Mouse (Mus musculus) ES-E14 (cell line): Measurements from ENCODE around the gene Gng7. TPM values are rescaled to one million over a fixed set of nuclear protein-coding genes. Genes with fewer than 3 reads are reported as not detected.

Experiments
- DNase-seq: peaks from one replicate; pipeline ENCODE4 v3.0.0-alpha.2; 2013; ENCODE audit warnings: low read depth, low spot score
- H3K27ac ChIP-seq: 2 replicates; pipeline ENCODE4 v1.5.1; 2012; ENCODE audit warnings: low read depth, mild to moderate bottlenecking, low read length, moderate library complexity, mixed read lengths; ENCODE audit not compliant: poor library complexity, insufficient read depth, severe bottlenecking
- H3K36me3 ChIP-seq: 2 replicates; pipeline ENCODE4 v1.6.1; 2012; ENCODE audit warnings: mild to moderate bottlenecking, low read length, moderate library complexity, mixed read lengths; ENCODE audit not compliant: control insufficient read depth, poor library complexity, insufficient read depth, severe bottlenecking
- H3K4me1 ChIP-seq, 2 experiments: fragments of 150-350 bp in 1 of 2; sonication (generic) in 1 of 2; 2 replicates each; pipeline ENCODE4 v1.6.1; 2012; ENCODE audit warnings: low read length in 2 of 2, mild to moderate bottlenecking in 1 of 2, mixed read lengths in 1 of 2; ENCODE audit not compliant: control insufficient read depth in 2 of 2, insufficient read depth in 2 of 2, poor library complexity in 1 of 2
- H3K4me3 ChIP-seq, 2 experiments: fragments of 150-350 bp in 1 of 2; sonication (generic) in 1 of 2; 2 replicates each; pipeline ENCODE4 v1.5.1; 2012; ENCODE audit warnings: low read length in 2 of 2, low read depth in 1 of 2, mild to moderate bottlenecking in 1 of 2, mixed read lengths in 1 of 2; ENCODE audit not compliant: insufficient read depth in 1 of 2, poor library complexity in 1 of 2, severe bottlenecking in 1 of 2
- H3K9ac ChIP-seq: 2 replicates; pipeline ENCODE4 v1.6.1; 2012; ENCODE audit warnings: low read depth, mild to moderate bottlenecking, low read length, mixed read lengths; ENCODE audit not compliant: poor library complexity, insufficient read depth, severe bottlenecking
- H3K9me3 ChIP-seq: fragments of 150-350 bp; sonication (generic); 2 replicates; pipeline ENCODE4 v1.6.1; 2012; ENCODE audit warnings: low read depth, mild to moderate bottlenecking, low read length; ENCODE audit not compliant: control insufficient read depth, insufficient read depth
- CHD2 ChIP-seq: IDR thresholded peaks from 2 replicates; pipeline ENCODE4 v1.6.1; 2014; ENCODE audit warnings: mild to moderate bottlenecking, low read depth, low read length, inconsistent platforms
- HCFC1 ChIP-seq: IDR thresholded peaks from 2 replicates; pipeline ENCODE4 v1.6.1; 2012; ENCODE audit warnings: low read length, inconsistent platforms, borderline replicate concordance; ENCODE audit not compliant: insufficient read depth
- MAFK ChIP-seq: IDR thresholded peaks from 2 replicates; pipeline ENCODE4 v1.6.1; 2014; ENCODE audit warnings: mild to moderate bottlenecking, low read depth, low read length, inconsistent platforms; ENCODE audit not compliant: insufficient read depth
- ZC3H11A ChIP-seq: IDR thresholded peaks from 2 replicates; pipeline ENCODE4 v1.6.1; 2012; ENCODE audit warnings: low read depth, mild to moderate bottlenecking, inconsistent platforms, low read length, borderline replicate concordance
- ZNF384 ChIP-seq: IDR thresholded peaks from 2 replicates; pipeline ENCODE4 v1.6.1; 2012; ENCODE audit warnings: low read depth, low read length, inconsistent platforms
- in situ Hi-C, 2 experiments: fragments of 600-800 bp; cut with MboI; formaldehyde crosslinking; loops; one replicate each; pipeline ENCODE4 v1.15.1; 2025; ENCODE audit warnings: low sequenced_read_pairs in 2 of 2, inconsistent platforms in 1 of 2; ENCODE audit not compliant: unreplicated experiment in 2 of 2
- total RNA-seq: library from RNA; depleted of rRNA; stranded (reverse); fragments of 300-350 nt; gene quantifications from 2 replicates; pipeline ENCODE4 v1.2.3, GENCODE M21; 2012

Gng7 gene
- total RNA-seq, 1 experiment = 0.94 TPM

DNA sequence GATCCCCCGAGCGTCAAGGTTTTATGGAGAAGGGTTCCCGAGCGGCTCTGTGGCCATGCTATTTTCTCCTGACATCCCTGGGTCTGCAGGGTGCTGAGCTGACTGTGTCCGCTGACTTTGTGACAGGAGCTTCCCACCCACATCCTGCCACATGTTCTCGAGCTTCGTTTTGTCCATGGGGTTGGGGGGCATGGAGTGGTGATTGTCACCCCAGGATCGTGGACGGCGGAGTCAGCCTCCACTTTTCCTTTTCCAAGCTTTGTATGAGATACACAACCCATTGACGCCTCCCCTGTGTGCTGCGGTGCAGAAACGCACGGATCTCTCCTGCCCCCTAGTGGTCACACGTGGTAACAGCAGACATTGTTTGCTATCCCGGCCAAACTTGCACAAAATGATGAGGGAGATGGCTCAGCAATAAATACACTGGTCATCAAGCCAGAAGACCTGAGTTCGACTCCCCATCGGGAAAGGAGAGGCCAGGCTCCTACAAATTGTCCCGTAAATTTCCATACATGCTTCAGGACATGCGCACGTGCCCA, 19.6 kb downstream of the Gng7 start:
- Histone ChIP-seq H3K36me3 (no peaks in the 10 kb centered on the region), H3K9ac (no peak overlapping the region), H3K4me1 (peaks cover 0 to 9% of the 10 kb centered on the region in 2 experiments; a peak in 1 of 4 replicates), H3K4me3 (no peak overlapping the region), H3K9me3 (no peaks in the 10 kb centered on the region), H3K27ac (no peak overlapping the region)
- DNase-seq = peak; percentile 69
- TF ChIP-seq MAFK (peak; percentile 75), ZC3H11A (peak; percentile 73; the same call in 1 of the 2 replicates), HCFC1 (no peak), ZNF384 (0 out of 2 replicates have a peak, but pooled peaks have one; percentile 23)
- in situ Hi-C loops = loop anchor here in 1 of 2 experiments (5.0 kb wide), 1 partner anchor 108 kb away; no protein-coding TSS in a partner anchor

GRCm38 (mm10) chr10:80994621-80995020, 20.1 kb downstream of the Gng7 start:
- TF ChIP-seq ZC3H11A = no peak
- TF ChIP-seq CHD2 = no peak
- no peak for TF ChIP-seq MAFK
- no peak for TF ChIP-seq HCFC1
- no peak for DNase-seq
- Histone ChIP-seq H3K9ac (no peak overlapping the region), H3K4me3 (no peak overlapping the region), H3K36me3 (no peaks in the 10 kb centered on the region), H3K9me3 (no peaks in the 10 kb centered on the region), H3K4me1 (peaks cover 0 to 7% of the 10 kb centered on the region in 2 experiments; a peak in 1 of 4 replicates), H3K27ac (no peak overlapping the region)
- in situ Hi-C loops = loop anchor here in 1 of 2 experiments (5.0 kb wide), 2 partner anchors 67 to 107 kb away; no protein-coding TSS in a partner anchor

DNA sequence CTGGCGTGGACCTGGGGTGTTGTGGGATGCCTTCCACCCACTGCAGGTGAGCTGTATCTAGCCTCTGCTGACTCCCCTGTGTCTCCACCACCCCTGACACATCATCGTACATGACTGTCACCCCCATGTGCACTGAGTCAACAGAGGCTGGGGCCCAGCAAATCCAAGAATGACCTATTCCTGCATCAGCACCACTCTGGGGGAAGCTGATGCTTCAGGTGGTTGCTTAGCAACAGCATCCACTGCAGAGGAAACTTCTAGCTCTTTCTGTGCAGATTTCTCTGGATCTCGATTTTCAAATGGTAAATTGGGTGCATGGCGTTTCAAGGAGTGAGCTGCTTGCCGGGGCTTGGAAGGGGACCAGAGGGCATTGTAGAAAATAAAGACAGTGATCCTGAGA, 21.5 kb downstream of the Gng7 start:
- Histone ChIP-seq H3K36me3 (no peaks in the 10 kb centered on the region), H3K27ac (no peak overlapping the region), H3K9ac (no peak overlapping the region), H3K9me3 (no peaks in the 10 kb centered on the region), H3K4me3 (no peak overlapping the region), H3K4me1 (peaks cover 0 to 3% of the 10 kb centered on the region in 2 experiments; a peak in 1 of 4 replicates)
- in situ Hi-C loops = loop anchor here in 1 of 2 experiments (5.0 kb wide), 1 partner anchor 66 kb away; no protein-coding TSS in a partner anchor
- TF ChIP-seq MAFK (no peak), HCFC1 (no peak), ZC3H11A (no peak), CHD2 (no peak), ZNF384 (no peak)
- DNase-seq = no peak

DNA sequence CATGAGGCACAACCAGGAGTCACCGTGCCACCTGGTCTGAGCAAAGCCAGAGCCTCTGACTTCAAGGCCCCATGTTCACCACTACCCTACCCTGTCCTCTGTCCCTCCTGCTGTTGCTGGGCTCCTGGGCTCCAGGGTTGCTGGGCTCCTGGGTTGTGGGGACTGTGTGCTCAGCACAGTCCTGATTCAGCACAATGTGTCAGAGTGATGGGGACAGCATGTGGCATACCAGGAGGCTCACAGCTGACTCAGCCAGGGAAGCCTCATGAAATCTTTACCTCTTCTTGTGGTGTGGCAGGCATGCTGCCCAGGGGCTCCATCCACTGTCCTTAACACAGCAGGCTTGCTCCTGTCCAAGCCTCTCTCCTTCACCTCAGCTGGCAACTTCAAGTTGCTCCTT, 22.8 kb downstream of the Gng7 start:
- Histone ChIP-seq H3K36me3 (no peaks in the 10 kb centered on the region), H3K4me1 (no peaks in the 10 kb centered on the region; a peak in 1 of 4 replicates), H3K27ac (no peak overlapping the region), H3K9ac (no peak overlapping the region), H3K4me3 (no peak overlapping the region), H3K9me3 (no peaks in the 10 kb centered on the region)
- in situ Hi-C loops = loop anchor here in 1 of 2 experiments (5.0 kb wide), 1 partner anchor 65 kb away; no protein-coding TSS in a partner anchor
- DNase-seq = no peak
- TF ChIP-seq ZC3H11A (no peak), HCFC1 (no peak), CHD2 (no peak), ZNF384 (no peak), MAFK (no peak)
